Mouse (Mus musculus): ENCODE data around the gene Rnf10. TPM values are rescaled to one million over a fixed set of nuclear protein-coding genes. Genes with fewer than 3 reads are reported as not detected.
A peak's percentile ranks its signal among the peaks of the same experiment; 100 is the strongest.

Rnf10 gene
- polyA plus RNA-seq, 1 experiment: 124 TPM

DNA sequence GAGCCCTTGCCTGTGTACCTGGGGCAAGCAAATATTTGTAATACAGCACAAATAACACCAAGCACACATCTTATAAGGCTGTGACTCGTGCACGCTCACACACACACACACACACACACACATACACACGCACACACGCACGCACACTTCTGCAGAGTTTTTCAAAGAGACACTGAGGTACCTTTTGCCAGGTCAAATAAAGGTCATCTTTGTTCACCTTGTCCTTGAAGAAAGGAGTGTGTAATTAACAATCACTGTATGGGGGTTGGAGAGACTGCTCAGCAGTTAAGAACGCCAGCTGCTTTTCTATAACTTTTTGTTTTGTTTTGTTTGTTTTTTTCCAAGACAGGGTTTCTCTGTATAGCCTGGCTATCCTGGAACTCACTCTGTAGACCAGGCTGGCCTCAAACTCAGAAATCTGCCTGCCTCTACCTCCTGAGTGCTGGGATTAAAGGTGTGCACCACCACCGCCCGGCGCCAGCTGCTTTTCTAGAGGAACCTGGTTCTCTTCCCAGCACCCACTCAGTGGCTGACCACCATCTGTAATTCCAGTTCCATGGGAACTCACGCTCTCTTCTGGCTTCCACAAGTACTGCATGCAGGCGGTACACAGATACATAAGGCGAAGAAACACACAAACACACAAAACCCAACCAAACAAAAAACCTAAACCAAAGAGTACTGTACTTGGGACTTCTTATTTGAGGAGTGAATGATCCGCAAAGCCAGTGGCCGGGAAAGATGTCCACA lies 39.5 kb downstream of the Rnf10 start:
- H3K4me1 ChIP-seq (ENCODE audit: control insufficient read depth, insufficient read depth, insufficient read length, low read length): no peaks in the 10 kb centered on the region

DNA sequence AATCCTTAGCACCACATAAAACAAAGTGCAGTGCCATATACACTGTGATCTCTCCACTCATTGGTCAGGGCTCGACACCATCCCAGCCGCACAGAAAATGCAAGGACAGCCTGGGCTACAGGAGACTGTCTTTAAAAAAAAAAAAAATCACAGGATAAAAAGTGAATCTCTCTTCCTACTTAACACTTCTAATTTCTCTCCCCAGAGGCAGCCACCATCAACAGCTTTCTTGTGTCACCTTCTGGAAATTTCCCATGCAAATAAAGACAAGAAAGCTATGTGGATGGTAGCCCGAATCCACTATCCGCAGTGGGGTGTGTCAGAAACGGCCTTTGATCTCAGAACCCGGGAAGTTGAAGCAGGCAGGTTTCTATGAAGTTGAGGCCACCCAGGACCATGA lies 40.2 kb downstream of the Rnf10 start:
- no peak overlapping the region for H3K27ac ChIP-seq (replicated peaks; ENCODE audit: low read depth, low read length)
- no peak overlapping the region for H3K4me3 ChIP-seq (ENCODE audit: insufficient read depth, low read depth, low read length)
- H3K4me1 ChIP-seq (ENCODE audit: control insufficient read depth, insufficient read depth, insufficient read length, low read length): no peaks in the 10 kb centered on the region

More for the DNA sequence above, 39.5 kb downstream of the Rnf10 start:
- no peak overlapping the region for H3K27ac ChIP-seq (replicated peaks; ENCODE audit: low read depth, low read length)
- no peak overlapping the region for H3K4me3 ChIP-seq (ENCODE audit: insufficient read depth, low read depth, low read length)

DNA sequence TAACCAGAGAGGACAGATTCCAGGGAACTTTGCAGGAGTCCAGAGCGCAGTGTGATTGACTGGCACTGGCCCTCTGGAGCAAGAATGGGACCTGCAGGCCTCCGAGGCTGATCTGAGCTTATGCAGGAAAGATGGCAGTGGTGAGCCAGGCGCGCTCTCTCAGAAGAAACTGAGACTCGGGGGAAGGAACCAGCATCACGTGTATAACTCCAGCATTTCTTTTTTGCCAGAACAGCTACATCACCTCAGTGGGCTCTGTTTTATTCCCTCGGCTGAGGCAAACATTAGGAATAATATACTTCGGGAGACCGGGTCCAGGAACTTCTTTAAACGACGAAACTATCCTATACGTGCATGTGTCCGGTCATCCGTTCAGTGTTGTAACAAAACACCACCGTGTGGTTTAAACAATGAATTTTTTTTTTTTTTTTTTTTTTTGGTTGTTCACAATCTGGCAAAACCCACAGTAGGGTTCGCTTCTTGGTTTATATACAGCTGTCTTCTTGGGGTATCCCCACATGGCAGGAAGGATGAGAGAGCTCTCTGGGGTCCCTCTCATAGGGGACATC lies 41.1 kb downstream of the Rnf10 start:
- no peak overlapping the region for H3K27ac ChIP-seq (replicated peaks; ENCODE audit: low read depth, low read length)
- no peaks in the 10 kb centered on the region for H3K4me1 ChIP-seq (ENCODE audit: control insufficient read depth, insufficient read depth, insufficient read length, low read length)
- no peak overlapping the region for H3K4me3 ChIP-seq (ENCODE audit: insufficient read depth, low read depth, low read length)

DNA sequence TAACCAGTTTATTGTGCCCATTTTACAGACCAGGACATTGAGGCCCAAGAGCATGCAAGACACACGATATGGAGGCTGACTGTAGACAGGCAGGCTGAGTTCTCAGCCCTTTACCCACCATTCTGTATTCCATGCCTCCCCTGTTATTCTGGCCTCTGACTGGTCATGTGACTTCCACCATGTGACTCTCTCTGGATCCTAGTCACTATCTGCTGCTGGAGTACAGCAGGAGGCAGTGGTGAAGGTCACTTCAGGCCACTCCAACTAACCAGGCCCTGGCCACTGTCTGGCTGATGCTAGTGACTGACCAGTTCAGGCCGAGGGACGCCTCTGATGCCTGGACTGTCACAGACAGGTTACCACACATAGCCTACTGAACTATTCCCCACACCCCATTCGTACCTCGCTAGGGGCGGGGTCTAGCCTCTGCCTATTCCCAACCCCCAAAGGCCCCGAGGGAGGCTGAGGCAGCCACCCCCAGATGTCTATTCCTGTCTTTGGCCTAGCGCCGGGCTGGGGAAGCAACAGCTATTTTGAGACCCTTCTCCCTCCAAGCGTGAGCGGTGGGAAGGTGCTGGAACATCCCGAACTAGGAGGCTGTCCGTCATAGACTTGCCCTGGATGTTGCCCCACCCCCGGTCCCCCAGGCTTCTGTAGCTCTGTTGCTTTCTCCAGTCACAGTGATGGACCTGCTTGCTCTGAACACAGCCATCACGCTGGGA lies 41.7 kb downstream of the Rnf10 start:
- no peak overlapping the region for H3K4me3 ChIP-seq (ENCODE audit: insufficient read depth, low read depth, low read length)
- H3K27ac ChIP-seq (replicated peaks; ENCODE audit: low read depth, low read length): no peak overlapping the region
- no peaks in the 10 kb centered on the region for H3K4me1 ChIP-seq (ENCODE audit: control insufficient read depth, insufficient read depth, insufficient read length, low read length)

DNA sequence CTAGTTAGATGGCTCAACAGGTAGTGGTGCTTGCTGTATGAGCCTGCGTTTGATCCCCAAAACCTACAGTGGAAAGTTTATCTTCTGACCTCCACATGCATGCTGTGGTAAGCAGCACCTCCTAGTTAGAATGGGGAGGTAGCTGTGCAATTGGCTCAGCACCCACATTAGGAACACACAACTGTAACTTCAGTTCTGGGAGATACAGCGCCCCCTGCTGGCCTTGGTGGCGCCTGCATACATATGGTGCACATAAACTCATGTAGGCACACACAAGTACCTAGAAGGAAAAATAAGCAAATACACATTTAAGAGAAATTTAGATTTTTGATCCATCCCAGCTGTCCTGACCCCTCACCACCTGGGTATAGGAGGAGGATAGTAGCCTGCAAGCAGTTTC lies 50.2 kb downstream of the Rnf10 start:
- H3K4me3 ChIP-seq (ENCODE audit: insufficient read depth, low read depth, low read length): no peak overlapping the region
- H3K4me1 ChIP-seq (ENCODE audit: control insufficient read depth, insufficient read depth, insufficient read length, low read length): no peaks in the 10 kb centered on the region
- no peak overlapping the region for H3K27ac ChIP-seq (replicated peaks; ENCODE audit: low read depth, low read length)

DNA sequence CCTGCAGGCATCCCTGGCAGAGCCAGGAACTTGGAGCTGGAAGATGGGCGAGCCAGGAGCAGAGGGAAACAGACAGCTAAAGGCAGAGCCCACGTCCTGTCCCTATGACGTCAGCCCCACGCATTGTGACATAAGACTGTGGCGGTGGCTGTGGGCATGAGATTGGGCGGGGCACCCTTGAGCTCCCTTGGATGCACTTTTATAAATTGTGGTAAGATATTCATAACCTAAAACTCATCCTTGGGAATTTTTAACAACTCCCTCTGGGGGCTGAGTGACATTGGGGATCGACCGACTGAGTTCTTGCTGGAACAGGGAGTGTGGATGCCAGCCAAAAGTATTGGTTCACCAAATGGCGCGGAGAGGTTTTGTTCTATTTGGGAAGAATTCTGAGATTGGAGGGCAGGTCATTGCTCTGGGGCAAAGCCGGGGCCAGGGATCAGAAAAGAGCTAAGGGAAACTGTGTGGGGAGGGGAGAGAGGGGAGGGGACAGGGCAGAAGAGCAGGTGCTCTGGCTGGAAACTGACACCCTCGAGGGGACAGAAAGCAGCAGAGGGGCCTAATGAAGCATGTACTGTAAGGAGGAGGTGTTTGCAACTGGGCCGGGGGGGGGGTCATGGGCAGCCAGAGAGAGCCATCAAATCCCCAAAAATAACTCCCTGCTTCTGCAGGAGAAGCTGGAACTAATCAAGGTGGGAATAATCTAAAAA lies 51.6 kb downstream of the Rnf10 start:
- H3K4me3 ChIP-seq (ENCODE audit: insufficient read depth, low read depth, low read length): no peak overlapping the region
- no peaks in the 10 kb centered on the region for H3K4me1 ChIP-seq (ENCODE audit: control insufficient read depth, insufficient read depth, insufficient read length, low read length)
- H3K27ac ChIP-seq (replicated peaks; ENCODE audit: low read depth, low read length): no peak overlapping the region

DNA sequence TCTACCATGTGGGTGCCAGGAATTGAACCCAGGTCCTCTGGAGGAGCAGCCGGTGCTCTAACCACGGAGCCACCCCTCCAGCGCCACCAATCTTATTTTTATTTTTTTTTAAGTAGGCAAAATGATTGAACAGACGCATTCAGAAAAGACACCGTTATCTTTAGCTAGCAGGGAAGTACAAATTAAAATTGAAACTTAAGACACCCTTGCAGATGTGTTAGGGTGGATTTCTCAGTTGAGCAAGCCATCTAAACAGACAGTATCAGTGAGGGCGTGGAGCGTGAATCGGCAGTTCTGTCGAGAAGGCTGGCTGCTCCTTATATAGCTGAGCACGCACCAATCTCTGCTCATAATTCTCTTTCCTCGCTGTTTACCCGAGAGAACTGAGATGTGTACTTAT lies 54.7 kb downstream of the Rnf10 start:
- H3K27ac ChIP-seq (replicated peaks; ENCODE audit: low read depth, low read length): no peak overlapping the region
- H3K4me3 ChIP-seq (ENCODE audit: insufficient read depth, low read depth, low read length): no peak overlapping the region

DNA sequence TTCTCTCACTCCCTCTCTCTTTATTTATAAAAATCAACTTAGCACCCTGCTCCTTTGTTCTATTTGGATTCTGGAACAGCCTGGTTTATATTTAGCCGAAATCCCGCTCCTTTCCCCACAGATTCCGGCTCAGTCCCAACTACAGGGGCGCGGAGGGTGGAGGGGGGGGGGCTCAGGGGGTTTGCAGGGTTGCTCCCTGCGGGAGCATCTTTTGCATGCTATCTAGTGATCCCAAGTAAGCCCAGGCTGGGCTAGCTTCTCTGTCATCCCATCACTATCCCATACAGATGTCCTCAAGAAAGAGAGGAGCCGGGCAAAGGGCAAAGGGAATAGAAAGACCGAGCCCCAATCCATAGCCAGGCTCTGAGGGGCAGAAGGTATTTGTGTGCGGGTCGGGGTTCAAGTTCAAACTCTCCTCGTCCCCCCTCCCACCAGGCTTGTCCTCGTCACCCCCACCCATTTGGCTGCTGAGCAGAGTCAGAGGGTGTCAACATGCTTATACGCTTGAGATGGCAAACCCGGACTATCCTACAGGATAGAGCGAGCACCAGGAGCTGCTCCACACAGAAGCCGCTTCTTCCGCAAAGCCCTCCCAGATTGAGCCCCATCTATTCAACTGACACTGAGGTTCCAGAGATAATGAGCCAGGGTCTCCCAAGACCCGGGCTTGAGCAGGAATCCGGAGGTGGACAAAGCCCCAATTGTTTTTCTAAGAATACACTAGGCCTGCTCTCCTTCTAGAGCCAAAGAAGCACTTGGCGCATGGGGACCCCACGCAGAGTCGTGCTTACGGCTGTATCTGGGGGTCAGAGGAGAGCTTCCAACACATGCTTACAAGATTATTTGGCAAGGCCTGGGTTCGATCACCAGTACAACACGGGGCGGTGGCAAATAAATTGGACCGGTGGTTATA lies 57.2 kb downstream of the Rnf10 start:
- Histone ChIP-seq H3K4me3 (ENCODE audit: insufficient read depth, low read depth, low read length) (no peak overlapping the region), H3K4me1 (ENCODE audit: control insufficient read depth, insufficient read depth, insufficient read length, low read length) (no peaks in the 10 kb centered on the region; the same call in 1 of the 2 replicates), H3K27ac (replicated peaks; ENCODE audit: low read depth, low read length) (no peak overlapping the region)

More for the DNA sequence above, 54.7 kb downstream of the Rnf10 start:
- H3K4me1 ChIP-seq (ENCODE audit: control insufficient read depth, insufficient read depth, insufficient read length, low read length): no peaks in the 10 kb centered on the region; the same call in 1 of the 2 replicates

DNA sequence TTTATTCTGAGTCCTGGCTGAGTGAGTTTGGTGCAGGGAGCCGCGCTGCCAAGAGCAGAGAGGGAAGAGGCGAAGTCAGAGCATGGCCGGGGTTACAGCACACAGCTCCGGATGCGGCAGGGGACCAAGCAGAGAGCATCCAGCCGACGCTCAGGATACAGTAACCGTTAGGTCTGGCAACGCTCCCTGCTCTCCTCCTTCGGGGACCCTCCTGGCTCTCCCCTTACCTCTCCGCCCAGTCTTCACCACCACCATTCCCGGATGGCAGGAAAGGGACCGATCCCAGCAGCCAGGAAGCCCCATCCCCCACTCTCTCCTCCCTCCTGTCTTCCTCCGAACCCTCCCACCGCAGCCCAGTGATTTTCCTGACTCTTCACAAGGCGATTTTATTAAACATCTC lies 57.8 kb downstream of the Rnf10 start:
- H3K27ac ChIP-seq (replicated peaks; ENCODE audit: low read depth, low read length): no peak overlapping the region
- no peaks in the 10 kb centered on the region; the same call in 1 of the 2 replicates for H3K4me1 ChIP-seq (ENCODE audit: control insufficient read depth, insufficient read depth, insufficient read length, low read length)
- peak overlapping the region; percentile 50 for H3K4me3 ChIP-seq (ENCODE audit: insufficient read depth, low read depth, low read length)

DNA sequence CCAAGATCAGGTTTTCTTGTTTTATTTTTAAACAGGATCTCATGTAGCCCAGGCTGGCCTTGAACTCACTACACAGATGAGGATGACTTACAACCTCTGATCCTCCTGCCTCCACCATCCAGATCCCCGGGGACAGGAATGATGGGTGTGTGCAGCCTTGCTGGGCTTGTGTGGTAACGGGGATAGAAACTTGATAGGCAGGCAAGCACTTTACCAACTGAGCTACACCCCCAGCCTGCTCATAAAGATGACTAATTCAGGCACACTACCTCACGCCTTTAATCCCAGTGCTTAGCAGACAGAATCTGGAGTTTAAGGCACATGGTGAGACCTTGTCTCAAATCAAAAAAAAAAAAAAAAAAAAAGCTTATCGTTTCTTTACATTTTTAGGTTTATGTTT lies 59.8 kb downstream of the Rnf10 start:
- H3K27ac ChIP-seq (replicated peaks; ENCODE audit: low read depth, low read length): no peak overlapping the region
- H3K4me1 ChIP-seq (ENCODE audit: control insufficient read depth, insufficient read depth, insufficient read length, low read length): no peaks in the 10 kb centered on the region; the same call in 1 of the 2 replicates
- no peak overlapping the region for H3K4me3 ChIP-seq (ENCODE audit: insufficient read depth, low read depth, low read length)

DNA sequence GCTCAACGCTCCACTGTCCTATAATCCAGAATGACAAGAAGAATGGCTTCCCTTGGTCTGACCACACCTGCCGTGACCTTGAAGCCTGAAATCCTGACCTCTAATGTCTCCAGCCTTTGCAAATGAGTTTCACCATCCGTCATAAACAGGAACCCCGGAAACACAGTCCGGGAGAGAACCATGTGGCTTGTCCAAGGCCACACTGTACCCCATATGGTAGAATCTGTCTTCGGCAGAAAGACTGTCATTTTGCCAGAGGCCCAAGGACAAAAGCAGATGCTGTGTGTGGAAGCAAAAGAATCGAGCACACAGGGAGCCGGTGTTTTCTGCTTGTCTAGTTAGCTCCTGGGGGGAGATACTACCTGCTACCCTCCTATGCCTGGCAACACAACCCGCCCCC lies 60.2 kb downstream of the Rnf10 start:
- no peaks in the 10 kb centered on the region; the same call in 1 of the 2 replicates for H3K4me1 ChIP-seq (ENCODE audit: control insufficient read depth, insufficient read depth, insufficient read length, low read length)
- H3K4me3 ChIP-seq (ENCODE audit: insufficient read depth, low read depth, low read length): no peak overlapping the region
- no peak overlapping the region for H3K27ac ChIP-seq (replicated peaks; ENCODE audit: low read depth, low read length)

DNA sequence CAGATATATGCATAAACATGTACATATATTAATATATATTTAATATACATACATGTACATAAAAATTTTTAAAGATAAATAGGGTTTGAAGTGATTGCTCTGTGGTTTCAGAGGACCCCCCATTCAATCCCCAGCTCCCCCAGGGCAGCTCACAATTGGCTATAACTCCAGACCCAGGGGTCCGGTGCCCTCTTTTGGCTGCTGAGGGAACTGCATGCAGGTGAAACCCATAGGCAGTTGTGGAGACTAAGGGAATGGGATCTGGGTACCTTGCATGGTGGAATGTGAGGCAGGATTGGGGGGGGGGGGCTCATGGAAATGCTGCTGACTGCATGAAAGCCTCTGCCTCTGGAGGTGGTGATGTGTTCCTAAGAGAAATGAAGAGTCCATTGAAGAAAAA lies 62.3 kb downstream of the Rnf10 start:
- Histone ChIP-seq H3K4me1 (ENCODE audit: control insufficient read depth, insufficient read depth, insufficient read length, low read length) (no peaks in the 10 kb centered on the region; the same call in 1 of the 2 replicates), H3K4me3 (ENCODE audit: insufficient read depth, low read depth, low read length) (no peak overlapping the region), H3K27ac (replicated peaks; ENCODE audit: low read depth, low read length) (no peak overlapping the region)

DNA sequence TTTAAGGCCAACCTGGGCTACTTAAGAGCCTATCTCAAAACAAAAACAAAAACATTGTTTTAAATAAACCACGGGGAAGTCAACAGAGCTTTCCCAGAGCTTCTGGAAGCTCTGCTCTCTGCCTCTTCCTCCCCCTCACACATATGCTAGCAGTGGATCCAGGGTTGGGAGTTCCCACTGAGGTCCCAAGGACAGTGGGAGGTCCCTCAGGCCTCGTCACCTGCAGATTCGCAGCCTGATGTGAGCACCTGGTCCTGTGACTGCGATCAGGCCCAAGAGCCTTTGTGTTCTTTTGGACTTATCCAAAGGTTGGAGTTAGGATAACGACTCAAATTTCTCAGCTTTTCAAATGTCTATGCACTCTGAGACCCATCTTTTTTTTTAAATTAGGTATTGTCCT lies 64.1 kb downstream of the Rnf10 start:
- Histone ChIP-seq H3K4me3 (ENCODE audit: insufficient read depth, low read depth, low read length) (no peak overlapping the region), H3K4me1 (ENCODE audit: control insufficient read depth, insufficient read depth, insufficient read length, low read length) (no peaks in the 10 kb centered on the region; the same call in 1 of the 2 replicates), H3K27ac (replicated peaks; ENCODE audit: low read depth, low read length) (no peak overlapping the region)

DNA sequence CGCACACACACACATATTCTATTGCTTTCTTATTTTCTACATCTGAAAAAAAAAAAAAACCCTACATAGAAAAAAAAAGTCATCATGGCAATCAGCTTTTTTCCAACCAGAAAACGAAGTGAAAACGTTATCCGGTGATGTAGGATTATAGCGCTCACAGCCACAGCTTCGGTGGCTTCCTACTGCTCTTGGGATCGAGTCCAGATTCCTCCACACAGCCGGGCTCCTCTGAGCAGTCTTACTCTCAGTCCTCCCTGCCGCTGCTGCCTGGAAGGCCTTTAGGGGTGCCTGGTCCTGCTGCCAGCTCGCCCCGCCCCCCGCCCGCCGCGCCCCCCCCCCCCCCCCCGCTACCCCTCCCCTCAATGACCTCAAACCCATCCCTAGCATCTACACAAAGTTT lies 64.8 kb downstream of the Rnf10 start:
- H3K4me1 ChIP-seq (ENCODE audit: control insufficient read depth, insufficient read depth, insufficient read length, low read length): no peaks in the 10 kb centered on the region; the same call in 1 of the 2 replicates
- no peak overlapping the region for H3K27ac ChIP-seq (replicated peaks; ENCODE audit: low read depth, low read length)
- no peak overlapping the region for H3K4me3 ChIP-seq (ENCODE audit: insufficient read depth, low read depth, low read length)

All from brown adipose tissue, adult 24 weeks (tissue).